21 mouse cellular contexts compared by ENCODE assay signal in genomic region chr7:78079708-78080107, GRCm38 (mm10).
A peak's percentile ranks its signal among the peaks of the same experiment; 100 is the strongest.
DNase-seq lines count a peak whose midpoint lies in the region; ATAC-seq and TF ChIP-seq lines count a peak whose summit lies in the region.
"Had no signal": no experiment of that assay in that cellular context is flagged by ENCODE, and none has a peak within 500 bp of the region (broad histone marks: within the 10 kb centered on the region; RNA-seq: fewer than 3 reads in every experiment).

No protein-coding gene starts in this region.

- intact Hi-C loops in gastrocnemius, adult 2 months (cut with DNase I): no loop called here
- intact Hi-C loops in heart, postnatal 25 days (cut with DNase I): no loop called here
- intact Hi-C loops in heart, postnatal 10 days (cut with DNase I): no loop called here
- intact Hi-C loops in heart, postnatal 14 days (cut with DNase I): no loop called here

- 75% methylated on average over 1 of the region's 1 CpGs for WGBS in neural tube, embryonic 15.5 days

- no peak overlapping the region for H3K9ac ChIP-seq in neural tube, embryonic 15.5 days (replicated peaks)
- H3K9ac ChIP-seq: embryonic facial prominence, embryonic 12.5 days; forebrain, embryonic 13.5 days; forebrain, embryonic 15.5 days had no signal

- no peak for DNase-seq in gastrocnemius, adult 2 months
- no peak for DNase-seq in gastrocnemius, postnatal 25 days
- peak; percentile 16 for DNase-seq in heart, adult 8-10 months (ENCODE audit: low spot score)
- DNase-seq in heart, postnatal 25 days (ENCODE audit: low spot score): no peak
- peak; percentile 9 to 14 for DNase-seq in heart, postnatal 10 days
- DNase-seq in heart, postnatal 14 days: no peak
- peak; percentile 55 for DNase-seq in skeletal muscle tissue, adult 2 months (ENCODE audit: low read depth, low spot score)
- DNase-seq: adrenal gland, adult 8-10 months; adrenal gland, postnatal 14 days; adrenal gland, postnatal 36 days; cerebellum, adult 11-12 months; cerebellum, adult 2 months; cerebellum, adult 9-10 months; cerebellum, postnatal 10 days; cerebellum, postnatal 25 days had no signal

- ATAC-seq in neural tube, embryonic 15.5 days (ENCODE audit: low FRiP score): no peak
- ATAC-seq: activated CD4-positive, CD25-positive, alpha-beta regulatory T cell, adult 4 months; forebrain, embryonic 13.5 days; forebrain, embryonic 15.5 days had no signal

- no peaks in the 10 kb centered on the region for H3K9me3 ChIP-seq in neural tube, embryonic 15.5 days (replicated peaks)
- H3K9me3 ChIP-seq: embryonic facial prominence, embryonic 10.5 days; embryonic facial prominence, embryonic 12.5 days; forebrain, embryonic 13.5 days; forebrain, embryonic 15.5 days had no signal

- TF ChIP-seq CTCF in gastrocnemius, adult 2 months (IDR thresholded peaks at IDR 0.05): no peak

- H3K4me2 ChIP-seq in neural tube, embryonic 15.5 days: no peak overlapping the region
- H3K4me2 ChIP-seq: embryonic facial prominence, embryonic 12.5 days; forebrain, embryonic 13.5 days; forebrain, embryonic 15.5 days had no signal

- no peaks in the 10 kb centered on the region for H3K36me3 ChIP-seq in neural tube, embryonic 15.5 days
- H3K36me3 ChIP-seq: embryonic facial prominence, embryonic 10.5 days; embryonic facial prominence, embryonic 12.5 days; forebrain, embryonic 15.5 days had no signal

- H3K4me3 ChIP-seq in gastrocnemius, adult 2 months: no peak overlapping the region
- H3K4me3 ChIP-seq in neural tube, embryonic 15.5 days (replicated peaks): no peak overlapping the region
- H3K4me3 ChIP-seq: embryonic facial prominence, embryonic 10.5 days; embryonic facial prominence, embryonic 12.5 days; forebrain, embryonic 13.5 days; forebrain, embryonic 15.5 days had no signal

- peak overlapping the region; percentile 28; the same call in 1 of the 2 replicates for H3K27ac ChIP-seq in gastrocnemius, adult 2 months
- H3K27ac ChIP-seq in neural tube, embryonic 15.5 days (replicated peaks): no peak overlapping the region
- H3K27ac ChIP-seq: embryonic facial prominence, embryonic 10.5 days; embryonic facial prominence, embryonic 12.5 days; forebrain, embryonic 13.5 days; forebrain, embryonic 15.5 days had no signal

- no peaks in the 10 kb centered on the region for H3K4me1 ChIP-seq in neural tube, embryonic 15.5 days
- H3K4me1 ChIP-seq: embryonic facial prominence, embryonic 10.5 days; embryonic facial prominence, embryonic 12.5 days; forebrain, embryonic 13.5 days; forebrain, embryonic 15.5 days had no signal

- no peaks in the 10 kb centered on the region for H3K27me3 ChIP-seq in neural tube, embryonic 15.5 days (replicated peaks)
- H3K27me3 ChIP-seq: embryonic facial prominence, embryonic 12.5 days; forebrain, embryonic 13.5 days; forebrain, embryonic 15.5 days had no signal

Comparison
In these comparisons a context has a peak if more than half of its experiments do, and no peak if none do; other contexts are left out.
1. DNase-seq: peak in heart, adult 8-10 months (single experiment), heart, postnatal 10 days (2 of 2) and skeletal muscle tissue, adult 2 months (single experiment); none in gastrocnemius, adult 2 months (single experiment), gastrocnemius, postnatal 25 days (single experiment), heart, postnatal 25 days (single experiment) and heart, postnatal 14 days (0 of 2).